Mouse (Mus musculus): ENCODE data around the gene Mex3b.

- TF ChIP-seq CTCF (IDR thresholded peaks at IDR 0.05; ENCODE audit: low read depth) (no peak), EP300 (IDR thresholded peaks at IDR 0.05; ENCODE audit: low read depth) (no peak)
These were observed 44.4 kb downstream of the Mex3b start for GRCm38 (mm10) chr7:82911501-82911900.

Measured in liver, embryonic 14.5 days (tissue).